In the genomic region with DNA sequence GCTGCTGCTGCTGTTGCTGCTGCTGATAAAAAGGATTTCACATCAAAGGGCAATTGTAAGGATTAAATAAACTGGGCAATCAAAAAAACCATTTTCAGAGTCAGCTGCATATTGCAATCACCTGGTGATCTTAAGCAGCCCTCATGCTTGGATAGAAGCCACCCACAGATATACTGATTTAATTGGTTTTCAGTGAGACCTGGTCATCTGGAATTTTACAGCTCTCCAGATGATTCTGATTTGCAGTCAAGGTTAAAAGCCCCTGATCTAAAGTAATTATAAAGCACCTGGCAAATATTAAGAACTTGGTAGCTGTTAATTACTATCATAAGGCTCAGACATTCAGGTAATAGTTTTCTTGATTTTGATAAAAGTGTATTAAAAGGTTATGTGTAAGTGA, we compare ENCODE assay signal across 23 mouse cellular contexts. TPM values are rescaled to one million over a fixed set of nuclear protein-coding genes. Genes with fewer than 3 reads are reported as not detected.
"Had no signal": no experiment of that assay in that cellular context is flagged by ENCODE, and none has a peak within 500 bp of the region (broad histone marks: within the 10 kb centered on the region; RNA-seq: fewer than 3 reads in every experiment).

No protein-coding gene starts in this region.

- H3K4me3 ChIP-seq: layer of hippocampus, adult 2 months; limb, embryonic 10.5 days; limb, embryonic 13.5 days; liver, embryonic 12.5 days; liver, embryonic 15.5 days; lung, embryonic 15.5 days; megakaryocyte, embryonic 14.5 days had no signal

- H3K27ac ChIP-seq: kidney, postnatal 0 days; layer of hippocampus, adult 2 months; limb, embryonic 10.5 days; limb, embryonic 13.5 days; liver, embryonic 12.5 days; liver, embryonic 15.5 days; lung, embryonic 15.5 days; stomach, postnatal 0 days had no signal

- H3K4me1 ChIP-seq: limb, embryonic 10.5 days; limb, embryonic 13.5 days; liver, embryonic 12.5 days; liver, embryonic 15.5 days; lung, embryonic 15.5 days; megakaryocyte, embryonic 14.5 days had no signal

- H3K36me3 ChIP-seq: limb, embryonic 10.5 days; limb, embryonic 13.5 days; liver, embryonic 12.5 days; liver, embryonic 15.5 days; lung, embryonic 15.5 days had no signal

- H3K9me3 ChIP-seq: limb, embryonic 10.5 days; limb, embryonic 13.5 days; liver, embryonic 12.5 days; liver, embryonic 15.5 days; lung, embryonic 15.5 days; megakaryocyte, embryonic 14.5 days had no signal

- H3K4me2 ChIP-seq: limb, embryonic 13.5 days; liver, embryonic 12.5 days; liver, embryonic 15.5 days; lung, embryonic 15.5 days; midbrain, embryonic 11.5 days had no signal

- H3K9ac ChIP-seq: limb, embryonic 13.5 days; liver, embryonic 12.5 days; liver, embryonic 15.5 days; lung, embryonic 15.5 days had no signal

- H3K27me3 ChIP-seq: limb, embryonic 13.5 days; liver, embryonic 12.5 days; liver, embryonic 15.5 days; lung, embryonic 15.5 days; megakaryocyte, embryonic 14.5 days had no signal

- DNase-seq: kidney, postnatal 25 days; layer of hippocampus, adult 9-11 months; liver; lung, adult 18-20 months; lung, postnatal 10 days; lung, postnatal 36 days; midbrain, embryonic 14.5 days; right cerebral cortex, adult 18-20 months; right cerebral cortex, postnatal 14 days; right cerebral cortex, postnatal 4 days; thymus, adult 2 months; thymus, postnatal 14 days had no signal

- ATAC-seq: liver, embryonic 12.5 days had no signal

RNA-seq across cellular contexts. Expression of gene Agtr2, which starts 50.8 kb away (rescaled TPM):
- polyA plus RNA-seq: large intestine, adult 2 months; thymus, adult 2 months had no signal
